Mouse (Mus musculus) MEL (cell line): ENCODE measurements around the gene Babam2.

Experiments used
- BHLHE40 ChIP-seq: IDR thresholded peaks from 2 replicates; pipeline ENCODE4 v1.6.1; 2012; ENCODE audit warnings: low read depth, mild to moderate bottlenecking, inconsistent platforms, low read length, improper control_type of control experiment, borderline replicate concordance
- CTCF ChIP-seq, 3 experiments: IDR thresholded peaks in 2 of 3; conservative IDR thresholded peaks in 1 of 3; 2 replicates each; pipeline ENCODE4 v1.5.1; 2011 to 2012; ENCODE audit warnings: low read length in 3 of 3, low read depth in 2 of 3, mild to moderate bottlenecking in 2 of 3, improper control_type of control experiment in 1 of 3, inconsistent platforms in 1 of 3, mixed read lengths in 1 of 3, moderate library complexity in 1 of 3; ENCODE audit not compliant: control insufficient read depth in 1 of 3, insufficient read depth in 1 of 3, poor library complexity in 1 of 3, severe bottlenecking in 1 of 3

DNA sequence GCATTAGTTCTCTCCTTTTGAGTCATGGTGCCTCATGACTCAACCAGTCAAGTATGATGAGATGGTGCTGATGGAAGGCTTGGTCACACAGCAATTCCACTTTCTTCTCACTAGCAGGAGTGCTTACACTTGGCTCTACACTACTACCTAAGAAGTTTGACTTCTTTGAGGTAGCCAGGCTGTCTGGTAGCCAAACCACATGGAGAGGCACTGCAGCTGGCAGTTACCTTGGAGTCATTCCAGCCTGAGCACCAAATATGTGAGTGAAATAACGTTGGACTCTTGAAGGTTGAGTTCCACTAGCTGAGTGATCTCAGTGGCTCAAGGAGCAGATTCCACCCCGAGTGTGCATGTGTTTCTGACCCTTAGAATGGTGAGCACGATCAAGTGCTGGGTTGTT is 57.8 kb downstream of the Babam2 start:
- no peak for TF ChIP-seq BHLHE40
- TF ChIP-seq CTCF (IDR thresholded peaks at IDR 0.05 in 2 of 3, conservative IDR thresholded peaks at IDR 0.05 in 1 of 3; ENCODE audit: control insufficient read depth in 1 of 3, insufficient read depth in 1 of 3, low read depth in 2 of 3, low read length in 3 of 3, poor library complexity in 1 of 3, severe bottlenecking in 1 of 3), result no peak
